Mouse (Mus musculus): ENCODE data around the gene Itfg2. TPM values are rescaled to one million over a fixed set of nuclear protein-coding genes. Genes with fewer than 3 reads are reported as not detected.

Gene Itfg2
- polyA plus RNA-seq, 1 experiment = 18.7 TPM

GRCm38 (mm10) chr6:128436356-128437005, 11.8 kb upstream of the Itfg2 start:
- WGBS = 64% methylated on average over 8 of the region's 8 CpGs
- DNase-seq (ENCODE audit: low read depth, low spot score) = no peak

DNA sequence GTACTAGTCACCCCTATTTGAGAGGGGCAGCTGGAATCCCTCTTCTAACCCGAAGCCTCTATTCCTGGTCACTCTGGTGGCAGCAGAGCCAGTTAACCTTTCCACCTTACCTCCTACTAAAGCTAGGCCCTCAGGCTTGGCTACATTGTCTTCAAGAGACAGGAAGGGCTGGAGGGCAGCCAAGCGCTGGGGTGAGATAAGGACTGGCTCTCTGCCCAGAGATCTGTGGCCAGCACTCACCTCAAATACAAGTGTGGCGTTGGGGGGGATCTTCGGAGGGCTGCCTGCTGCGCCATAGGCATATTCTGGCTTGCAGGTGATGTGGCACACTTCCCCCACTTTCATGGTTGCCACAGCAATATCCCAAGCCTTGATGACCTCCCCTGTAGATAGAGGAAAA, 10.7 kb upstream of the Itfg2 start:
- no peak for DNase-seq (ENCODE audit: low read depth, low spot score)

GRCm38 (mm10) chr6:128433566-128433965, 8.8 kb upstream of the Itfg2 start:
- DNase-seq (ENCODE audit: low read depth, low spot score) = no peak
- WGBS = 91% methylated on average over 13 of the region's 13 CpGs

More for the DNA sequence above, 10.7 kb upstream of the Itfg2 start:
- WGBS = 30% methylated on average over 5 of the region's 5 CpGs

GRCm38 (mm10) chr6:128432356-128432915, 7.7 kb upstream of the Itfg2 start:
- WGBS = 69% methylated on average over 13 of the region's 13 CpGs
- no peak for DNase-seq (ENCODE audit: low read depth, low spot score)

GRCm38 (mm10) chr6:128429826-128430225, 5.1 kb upstream of the Itfg2 start:
- 54% methylated on average over 6 of the region's 6 CpGs for WGBS
- DNase-seq (ENCODE audit: low read depth, low spot score) = no peak

DNA sequence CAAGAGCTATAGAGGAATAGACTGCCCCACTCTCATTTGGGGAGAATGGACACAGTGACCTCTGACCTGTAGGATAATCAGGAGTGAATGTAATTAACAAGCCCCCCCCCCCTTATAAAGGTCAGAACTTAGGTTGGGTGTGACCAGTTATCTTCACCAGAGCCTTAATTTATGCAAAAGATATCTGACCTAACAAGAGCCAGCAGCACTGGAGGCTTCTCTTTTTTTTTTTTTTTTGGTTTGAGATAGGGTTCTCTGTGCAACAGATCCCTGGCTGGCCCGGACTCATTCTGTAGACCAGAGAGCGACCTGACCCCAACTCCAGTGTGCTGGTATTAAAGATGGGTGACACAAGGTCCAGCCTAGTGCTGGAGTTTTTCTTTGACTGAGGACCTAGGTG, 4.6 kb upstream of the Itfg2 start:
- DNase-seq (ENCODE audit: low read depth, low spot score) = no peak
- WGBS = 98% methylated on average over 2 of the region's 2 CpGs

- WGBS = 93% methylated on average over 5 of the region's 5 CpGs
- no peak for DNase-seq (ENCODE audit: low read depth, low spot score)
Observed at GRCm38 (mm10) chr6:128427571-128427970, 2.8 kb upstream of the Itfg2 start.

DNA sequence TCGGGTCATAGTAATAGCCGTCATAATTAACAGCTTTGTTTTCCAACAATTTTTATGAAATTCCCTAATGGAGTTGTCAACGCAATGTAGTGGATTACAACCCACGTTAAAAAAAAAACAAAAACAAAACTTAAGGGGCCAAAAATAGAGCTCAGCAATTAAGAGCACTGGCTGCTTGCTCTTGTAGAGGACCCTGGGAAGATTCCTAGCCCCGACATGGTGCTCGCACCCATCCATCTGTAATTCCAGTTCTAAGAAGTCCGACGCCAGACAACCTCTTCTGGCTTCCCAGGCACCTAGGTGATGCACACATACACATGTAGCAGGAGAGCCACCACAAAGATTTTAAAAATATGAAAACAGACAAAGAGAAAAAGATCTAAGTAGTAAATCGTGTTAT, 315 bp upstream of the Itfg2 start:
- WGBS = 20% methylated on average over 9 of the region's 9 CpGs
- no peak for DNase-seq (ENCODE audit: low read depth, low spot score)

GRCm38 (mm10) chr6:128423496-128424268, 1.0 kb downstream of the Itfg2 start:
- DNase-seq (ENCODE audit: low read depth, low spot score) = no peak
- 32% methylated on average over 15 of the region's 16 CpGs for WGBS

GRCm38 (mm10) chr6:128421480-128421879, 3.3 kb downstream of the Itfg2 start:
- no peak for DNase-seq (ENCODE audit: low read depth, low spot score)
- WGBS = 75% methylated on average over 3 of the region's 3 CpGs

- no peak for DNase-seq (ENCODE audit: low read depth, low spot score)
- 39% methylated on average over 2 of the region's 2 CpGs for WGBS
Observed at GRCm38 (mm10) chr6:128421036-128421435, 3.7 kb downstream of the Itfg2 start.

GRCm38 (mm10) chr6:128418076-128418475, 6.7 kb downstream of the Itfg2 start:
- 71% methylated on average over 1 of the region's 1 CpGs for WGBS
- DNase-seq (ENCODE audit: low read depth, low spot score) = no peak

- whole genome bisulfite sequencing = 89% methylated on average over 5 of the region's 5 CpGs
- no peak for DNase-seq (ENCODE audit: low read depth, low spot score)
Observed at GRCm38 (mm10) chr6:128416169-128416568, 8.6 kb downstream of the Itfg2 start.

DNA sequence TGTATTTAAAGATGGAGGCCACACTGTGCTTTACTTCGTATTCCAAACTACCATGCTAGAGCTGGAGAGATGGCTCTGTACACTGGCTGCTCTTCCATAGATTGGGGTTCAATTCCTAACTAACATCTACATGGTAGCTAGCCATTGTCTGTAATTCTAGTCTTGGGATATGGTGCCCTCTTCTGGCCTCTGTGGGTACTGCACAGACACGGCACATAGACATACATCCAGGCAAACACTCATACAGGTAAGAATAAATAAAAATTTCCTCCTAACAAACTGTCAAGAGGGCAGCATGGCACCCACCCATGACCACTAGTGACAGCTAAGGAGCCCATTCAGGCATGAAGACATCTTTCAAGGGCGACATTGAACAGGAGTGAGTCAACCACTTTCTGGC, 13.6 kb downstream of the Itfg2 start:
- 13% methylated on average over 3 of the region's 3 CpGs for WGBS
- DNase-seq (ENCODE audit: low read depth, low spot score) = no peak

GRCm38 (mm10) chr6:128410305-128410704, 14.4 kb downstream of the Itfg2 start:
- WGBS = 95% methylated on average over 13 of the region's 13 CpGs

DNA sequence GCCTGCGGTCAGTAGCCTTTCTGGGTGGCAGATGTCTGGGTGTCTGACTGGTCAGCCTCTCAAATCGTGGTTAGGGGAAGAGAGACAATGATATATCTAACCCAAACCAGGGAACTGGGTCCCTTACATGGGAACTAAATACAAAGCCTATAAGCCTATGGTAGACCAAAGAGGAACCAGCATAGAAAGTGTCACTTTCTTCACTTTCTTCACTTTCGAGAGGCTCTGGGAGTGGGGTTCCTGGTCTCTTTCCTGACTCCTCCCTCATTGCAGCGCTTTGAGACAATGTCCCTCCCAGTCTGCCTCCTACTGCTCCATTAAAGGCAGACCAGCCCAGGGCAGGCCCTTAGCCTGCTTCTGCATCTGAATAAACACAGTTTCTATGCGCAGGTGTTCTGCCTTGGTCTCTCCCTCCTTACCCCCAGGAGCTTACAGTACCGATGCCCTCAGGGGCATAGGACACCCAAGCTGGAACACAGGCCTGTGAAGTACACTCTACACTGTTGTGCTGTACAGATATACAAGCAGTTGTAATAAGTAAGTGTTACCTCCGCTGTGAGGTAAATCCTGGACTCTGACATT, 16.1 kb downstream of the Itfg2 start:
- DNase-seq (ENCODE audit: low read depth, low spot score) = no peak
- 90% methylated on average over 7 of the region's 7 CpGs for WGBS

More at GRCm38 (mm10) chr6:128410305-128410704, 14.4 kb downstream of the Itfg2 start:
- no peak for DNase-seq (ENCODE audit: low read depth, low spot score)

DNA sequence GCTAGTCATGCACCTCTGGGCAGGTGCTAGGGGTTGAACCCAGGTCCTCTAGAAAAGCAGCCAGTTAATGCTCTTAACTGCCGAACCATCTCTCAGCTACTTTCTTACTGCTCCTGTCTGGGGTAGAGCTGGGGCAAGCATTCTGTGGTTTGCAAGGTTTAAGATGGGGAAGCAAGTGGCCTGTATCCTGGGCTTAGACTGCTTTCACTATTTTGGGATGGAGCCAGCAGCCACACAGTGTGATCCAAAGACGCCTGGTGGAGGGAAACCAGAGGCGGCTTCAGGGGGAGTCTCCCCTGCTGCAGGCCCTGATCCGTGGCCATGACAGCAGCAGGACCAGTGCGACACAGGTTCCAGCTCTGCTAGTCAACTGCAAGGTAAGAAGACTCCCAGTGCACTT, 20.0 kb downstream of the Itfg2 start:
- no peak for DNase-seq (ENCODE audit: low read depth, low spot score)
- 53% methylated on average over 5 of the region's 5 CpGs for WGBS

DNA sequence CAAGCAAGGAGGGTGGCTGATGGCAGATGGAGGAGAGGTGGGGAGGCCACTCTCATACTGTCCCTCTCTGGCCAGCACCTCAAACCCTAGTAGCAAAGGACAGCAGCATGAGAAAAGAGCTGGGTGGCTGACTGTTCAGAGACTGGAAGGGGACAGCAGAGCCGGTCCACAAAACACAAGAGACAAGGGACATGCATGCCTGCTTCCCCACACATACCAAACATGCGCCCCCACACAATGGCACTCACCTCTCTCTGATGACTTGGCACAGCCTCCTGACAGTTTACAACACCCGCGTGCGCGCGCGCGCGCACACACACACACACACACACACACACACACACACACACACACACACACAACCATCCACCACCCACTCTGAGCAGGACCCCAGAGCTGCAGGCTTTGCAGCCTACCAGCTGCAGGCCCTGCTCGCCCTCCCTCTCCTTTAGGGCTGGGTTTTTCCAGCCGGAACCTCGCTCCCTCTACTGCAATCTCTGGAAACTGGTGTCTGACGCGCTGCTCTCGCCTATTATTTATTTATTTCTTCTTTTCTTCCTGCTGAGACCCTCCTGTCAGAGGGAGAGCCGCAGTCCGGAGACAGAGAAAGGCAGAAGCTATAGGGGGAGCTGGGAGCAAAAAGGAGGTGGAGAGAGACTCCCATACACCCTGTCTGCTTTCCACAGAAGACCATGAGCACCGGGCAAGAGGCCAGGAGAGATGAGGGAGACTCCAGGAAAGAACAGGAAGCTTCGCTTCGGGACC, 25.1 kb downstream of the Itfg2 start:
- no peak for DNase-seq (ENCODE audit: low read depth, low spot score)
- WGBS = 14% methylated on average over 21 of the region's 21 CpGs

GRCm38 (mm10) chr6:128398996-128399395, 25.7 kb downstream of the Itfg2 start, which contains the start of gene Nrip2:
TSS of gene Nrip2 (plus strand) at chr6:128399296.
- DNase-seq (ENCODE audit: low read depth, low spot score) = no peak
- 79% methylated on average over 3 of the region's 3 CpGs for WGBS

Measured in large intestine, adult 2 months (tissue).